In genomic region chr6:124739231-124739796, GRCm38 (mm10) we compare ENCODE assay signal across 8 mouse cellular contexts. TPM values are rescaled to one million over a fixed set of nuclear protein-coding genes. Genes with fewer than 3 reads are reported as not detected.
DNase-seq lines count a peak whose midpoint lies in the region; ATAC-seq and TF ChIP-seq lines count a peak whose summit lies in the region.

No protein-coding gene starts in this region.

- H3K4me3 ChIP-seq in heart, embryonic 15.5 days, result no peak overlapping the region
- no peak overlapping the region for H3K4me3 ChIP-seq in heart, embryonic 11.5 days (ENCODE audit: low read depth, low read length)
- H3K4me3 ChIP-seq in CH12.LX (replicated peaks in 1 of 3; ENCODE audit: low read depth in 2 of 3, low read length in 2 of 3, poor library complexity in 1 of 3), result peak overlapping the region in 2 of 3 experiments; percentile 29 to 36
- H3K4me3 ChIP-seq in embryonic facial prominence, embryonic 15.5 days (replicated peaks), result 0 out of 2 replicates have a peak overlapping the region, but pooled peaks have one; percentile 68
- no peak overlapping the region for H3K4me3 ChIP-seq in liver, embryonic 16.5 days (ENCODE audit: low read depth, low read length)

- H3K27ac ChIP-seq in heart, embryonic 15.5 days, result no peak overlapping the region
- H3K27ac ChIP-seq in heart, embryonic 11.5 days (ENCODE audit: low read depth, low read length), result no peak overlapping the region
- H3K27ac ChIP-seq in CH12.LX (ENCODE audit: insufficient read depth, low read depth), result peak overlapping the region; percentile 68
- peak overlapping the region; percentile 99 for H3K27ac ChIP-seq in embryonic facial prominence, embryonic 15.5 days (replicated peaks)
- H3K27ac ChIP-seq in liver, embryonic 16.5 days (ENCODE audit: low read length), result peak overlapping the region; percentile 96

- H3K9me3 ChIP-seq in heart, embryonic 15.5 days (replicated peaks), result no peaks in the 10 kb centered on the region
- no peaks in the 10 kb centered on the region for H3K9me3 ChIP-seq in heart, embryonic 11.5 days (replicated peaks; ENCODE audit: control insufficient read depth, low read length)
- no peaks in the 10 kb centered on the region for H3K9me3 ChIP-seq in CH12.LX (replicated peaks; ENCODE audit: low read length)
- no peaks in the 10 kb centered on the region for H3K9me3 ChIP-seq in embryonic facial prominence, embryonic 15.5 days (replicated peaks)
- no peaks in the 10 kb centered on the region for H3K9me3 ChIP-seq in liver, embryonic 16.5 days (replicated peaks; ENCODE audit: control insufficient read depth, low read length)

- TF ChIP-seq POLR2A in CH12.LX (IDR thresholded peaks at IDR 0.05; ENCODE audit: low read depth, low read length), result no peak

- dilution Hi-C loops in CH12.LX (cut with MboI; ENCODE audit: extremely low pct_ligation_motif_present, extremely low pct_unique_long_range_greater_than_20kb, low sequenced_read_pairs), result no loop called here

- H3K27me3 ChIP-seq in heart, embryonic 15.5 days, result no peaks in the 10 kb centered on the region
- H3K27me3 ChIP-seq in heart, embryonic 11.5 days (ENCODE audit: control insufficient read depth, insufficient read depth, low read length), result no peaks in the 10 kb centered on the region
- H3K27me3 ChIP-seq in CH12.LX (replicated peaks), result no peaks in the 10 kb centered on the region
- no peaks in the 10 kb centered on the region for H3K27me3 ChIP-seq in embryonic facial prominence, embryonic 15.5 days
- no peaks in the 10 kb centered on the region for H3K27me3 ChIP-seq in liver, embryonic 16.5 days (ENCODE audit: control insufficient read depth, insufficient read depth, low read depth, low read length)

- no peak for DNase-seq in CH12.LX (ENCODE audit: extremely low read depth)
- DNase-seq in Muller cell, postnatal 12 days (ENCODE audit: inconsistent ontology term), result no peak

- no peak for TF ChIP-seq EP300 in CH12.LX (IDR thresholded peaks at IDR 0.05; ENCODE audit: low read length)

- peaks cover 16% of the 10 kb centered on the region for H3K36me3 ChIP-seq in heart, embryonic 15.5 days
- peaks cover 3% of the 10 kb centered on the region; the same call in 1 of the 2 replicates for H3K36me3 ChIP-seq in heart, embryonic 11.5 days (ENCODE audit: control insufficient read depth, insufficient read depth, low read length)
- H3K36me3 ChIP-seq in CH12.LX (replicated peaks in 1 of 2; ENCODE audit: control insufficient read depth in 1 of 2, insufficient read depth in 1 of 2, low read length in 1 of 2), result peaks cover 14 to 17% of the 10 kb centered on the region in 2 experiments
- peaks cover 23% of the 10 kb centered on the region for H3K36me3 ChIP-seq in embryonic facial prominence, embryonic 15.5 days
- no peaks in the 10 kb centered on the region for H3K36me3 ChIP-seq in liver, embryonic 16.5 days (ENCODE audit: control insufficient read depth, insufficient read depth)

- ATAC-seq in heart, embryonic 15.5 days (replicated peaks; ENCODE audit: insufficient number of reproducible peaks, insufficient read depth, low FRiP score, low read depth), result no peak
- no peak for ATAC-seq in heart, embryonic 11.5 days (replicated peaks; ENCODE audit: insufficient number of reproducible peaks, low FRiP score, low TSS enrichment)
- ATAC-seq in embryonic facial prominence, embryonic 15.5 days (ENCODE audit: insufficient number of reproducible peaks, low FRiP score, low TSS enrichment, low read depth), result no peak
- ATAC-seq in liver, embryonic 16.5 days (ENCODE audit: low read depth), result no peak
- ATAC-seq in erythroid progenitor cell, adult 5-6 weeks (replicated peaks; ENCODE audit: low FRiP score, poor library complexity, severe bottlenecking), result no peak
- ATAC-seq in CD4-positive, CD25-positive, alpha-beta regulatory T cell, adult 4 months, result no peak

- TF ChIP-seq RAD21 in CH12.LX (IDR thresholded peaks at IDR 0.05; ENCODE audit: low read depth, low read length), result no peak

- H3K4me2 ChIP-seq in heart, embryonic 15.5 days, result peak overlapping the region; percentile 8; the same call in 1 of the 2 replicates
- H3K4me2 ChIP-seq in heart, embryonic 11.5 days, result no peak overlapping the region; the same call in 1 of the 2 replicates
- peak overlapping the region; percentile 68 for H3K4me2 ChIP-seq in CH12.LX (ENCODE audit: insufficient read depth, low read depth, poor library complexity, severe bottlenecking)
- peak overlapping the region; percentile 68 for H3K4me2 ChIP-seq in embryonic facial prominence, embryonic 15.5 days (replicated peaks)
- peak overlapping the region; percentile 95; the same call in 1 of the 2 replicates for H3K4me2 ChIP-seq in liver, embryonic 16.5 days (ENCODE audit: low read depth, low read length)

- H3K9ac ChIP-seq in heart, embryonic 15.5 days, result no peak overlapping the region
- H3K9ac ChIP-seq in heart, embryonic 11.5 days (ENCODE audit: low read depth, low read length), result no peak overlapping the region
- H3K9ac ChIP-seq in CH12.LX (ENCODE audit: insufficient read depth, low read depth), result peak overlapping the region; percentile 58
- no peak overlapping the region for H3K9ac ChIP-seq in embryonic facial prominence, embryonic 15.5 days
- peak overlapping the region; percentile 75; the same call in 1 of the 2 replicates for H3K9ac ChIP-seq in liver, embryonic 16.5 days (ENCODE audit: low read depth, low read length)

- no peaks in the 10 kb centered on the region for H3K79me2 ChIP-seq in CH12.LX (replicated peaks; ENCODE audit: control insufficient read depth, extremely low read depth, insufficient read depth, poor library complexity, severe bottlenecking)

- H3K4me1 ChIP-seq in heart, embryonic 15.5 days (replicated peaks), result peaks cover 26% of the 10 kb centered on the region
- H3K4me1 ChIP-seq in heart, embryonic 11.5 days (ENCODE audit: control insufficient read depth, insufficient read depth, low read length), result peaks cover 17% of the 10 kb centered on the region
- peaks cover 29 to 82% of the 10 kb centered on the region in 2 experiments for H3K4me1 ChIP-seq in CH12.LX (ENCODE audit: control insufficient read depth in 1 of 2, insufficient read depth in 2 of 2)
- H3K4me1 ChIP-seq in embryonic facial prominence, embryonic 15.5 days, result peaks cover 30% of the 10 kb centered on the region
- H3K4me1 ChIP-seq in liver, embryonic 16.5 days (ENCODE audit: control insufficient read depth, low read depth, low read length), result peaks cover 30% of the 10 kb centered on the region

- no peak for TF ChIP-seq CTCF in CH12.LX (conservative IDR thresholded peaks at IDR 0.05 in 1 of 2, IDR thresholded peaks at IDR 0.05 in 1 of 2; ENCODE audit: low read depth in 2 of 2, low read length in 2 of 2)

- WGBS in heart, embryonic 15.5 days, result 79% methylated on average over 10 of the region's 10 CpGs
- WGBS in heart, embryonic 11.5 days (ENCODE audit: insufficient replicate concordance), result 83% methylated on average over 10 of the region's 10 CpGs
- 73% methylated on average over 10 of the region's 10 CpGs for WGBS in embryonic facial prominence, embryonic 15.5 days
- whole genome bisulfite sequencing in liver, embryonic 16.5 days (ENCODE audit: insufficient replicate concordance), result 69% methylated on average over 10 of the region's 10 CpGs

- in situ Hi-C loops in CH12.LX (cut with MboI; ENCODE audit: low pct_ligation_motif_present, low pct_unique_long_range_greater_than_20kb, low sequenced_read_pairs), result no loop called here

RNA-seq across cellular contexts. Expression of gene Ptpn6, which starts 0.8 kb away (rescaled TPM):
- 5.6 and 21.1 TPM in 2 replicates for polyA plus RNA-seq in heart, embryonic 15.5 days (2015; fragmentation: Nextera tagmentation; extraction: Ambion mirVana)
- 4.8 and 6.9 TPM in 2 replicates for polyA plus RNA-seq in heart, embryonic 11.5 days (2014; fragmentation: Nextera tagmentation; extraction: Ambion mirVana)
- total RNA-seq in CH12.LX (2012; rRNA removed), result 247 and 283 TPM in 2 replicates
- total RNA-seq in CH12.LX (2014; rRNA removed), result 300 and 327 TPM in 2 replicates
- 585 and 814 TPM in 2 replicates for polyA plus RNA-seq in CH12.LX (2012; ENCODE audit: insufficient read length, low read depth)
- 19.9 and 20.2 TPM in 2 replicates for polyA plus RNA-seq in embryonic facial prominence, embryonic 15.5 days (2015; fragmentation: Nextera tagmentation; extraction: Ambion mirVana)
- 38.2 and 38.3 TPM in 2 replicates for polyA plus RNA-seq in liver, embryonic 16.5 days (2015; fragmentation: Nextera tagmentation; extraction: Ambion mirVana)
- total RNA-seq in erythroid progenitor cell, adult 5-6 weeks (2015; ENCODE audit: low replicate concordance), result 39.3 and 91.8 TPM in 2 replicates
- total RNA-seq in erythroid progenitor cell, adult 5-6 weeks (2017; ENCODE audit: low replicate concordance), result 91.8 and 94.2 TPM in 2 replicates
- 100 to 1,000 TPM; 187 to 310 TPM for polyA plus RNA-seq in CD4-positive, CD25-positive, alpha-beta regulatory T cell, adult 4 months (2017; shearing (Covaris generic))

RNA-seq across cellular contexts. Expression of gene Grcc10, which starts 1.9 kb away (rescaled TPM):
- polyA plus RNA-seq in heart, embryonic 15.5 days (2015; fragmentation: Nextera tagmentation; extraction: Ambion mirVana), result 387 and 416 TPM in 2 replicates
- 352 and 380 TPM in 2 replicates for polyA plus RNA-seq in heart, embryonic 11.5 days (2014; fragmentation: Nextera tagmentation; extraction: Ambion mirVana)
- 146 and 197 TPM in 2 replicates for total RNA-seq in CH12.LX (2012; rRNA removed)
- 59.3 and 64.3 TPM in 2 replicates for total RNA-seq in CH12.LX (2014; rRNA removed)
- 88.4 and 93.7 TPM in 2 replicates for polyA plus RNA-seq in CH12.LX (2012; ENCODE audit: insufficient read length, low read depth)
- 416 TPM in 2 replicates for polyA plus RNA-seq in embryonic facial prominence, embryonic 15.5 days (2015; fragmentation: Nextera tagmentation; extraction: Ambion mirVana)
- polyA plus RNA-seq in liver, embryonic 16.5 days (2015; fragmentation: Nextera tagmentation; extraction: Ambion mirVana), result 80.7 and 83.6 TPM in 2 replicates
- 26.0 and 63.4 TPM in 2 replicates for total RNA-seq in erythroid progenitor cell, adult 5-6 weeks (2015; ENCODE audit: low replicate concordance)
- 21.9 and 23.3 TPM in 2 replicates for total RNA-seq in erythroid progenitor cell, adult 5-6 weeks (2017; ENCODE audit: low replicate concordance)
- 100 to 1,000 TPM; 509 to 554 TPM for polyA plus RNA-seq in CD4-positive, CD25-positive, alpha-beta regulatory T cell, adult 4 months (2017; shearing (Covaris generic))

RNA-seq across cellular contexts. Expression of gene Gm45234, which starts 16.5 kb away (rescaled TPM):
- not detected in 2 replicates for polyA plus RNA-seq in heart, embryonic 15.5 days (2015; fragmentation: Nextera tagmentation; extraction: Ambion mirVana)
- not detected in 2 replicates for polyA plus RNA-seq in heart, embryonic 11.5 days (2014; fragmentation: Nextera tagmentation; extraction: Ambion mirVana)
- total RNA-seq in CH12.LX (2012; rRNA removed) (not detected in 2 replicates), CH12.LX (2014; rRNA removed) (not detected in 2 replicates)
- polyA plus RNA-seq in CH12.LX (2012; ENCODE audit: insufficient read length, low read depth), result not detected in 2 replicates
- not detected in 2 replicates for polyA plus RNA-seq in embryonic facial prominence, embryonic 15.5 days (2015; fragmentation: Nextera tagmentation; extraction: Ambion mirVana)
- polyA plus RNA-seq in liver, embryonic 16.5 days (2015; fragmentation: Nextera tagmentation; extraction: Ambion mirVana), result not detected in 2 replicates
- not detected in 2 replicates for total RNA-seq in erythroid progenitor cell, adult 5-6 weeks (2015; ENCODE audit: low replicate concordance)
- not detected in 2 replicates for total RNA-seq in erythroid progenitor cell, adult 5-6 weeks (2017; ENCODE audit: low replicate concordance)
- polyA plus RNA-seq in CD4-positive, CD25-positive, alpha-beta regulatory T cell, adult 4 months (2017; shearing (Covaris generic)), result under 1 TPM in 1 of 2 experiments, not detected in 1; 0.36 TPM

RNA-seq across cellular contexts. Expression of gene Atn1, which starts 17.0 kb away (rescaled TPM):
- 9.3 and 11.7 TPM in 2 replicates for polyA plus RNA-seq in heart, embryonic 15.5 days (2015; fragmentation: Nextera tagmentation; extraction: Ambion mirVana)
- polyA plus RNA-seq in heart, embryonic 11.5 days (2014; fragmentation: Nextera tagmentation; extraction: Ambion mirVana), result 7.4 and 9.5 TPM in 2 replicates
- total RNA-seq in CH12.LX (2012; rRNA removed) (3.8 and 4.6 TPM in 2 replicates), CH12.LX (2014; rRNA removed) (0.50 and 1.7 TPM in 2 replicates)
- polyA plus RNA-seq in CH12.LX (2012; ENCODE audit: insufficient read length, low read depth), result 27.0 and 35.1 TPM in 2 replicates
- 20.1 and 21.0 TPM in 2 replicates for polyA plus RNA-seq in embryonic facial prominence, embryonic 15.5 days (2015; fragmentation: Nextera tagmentation; extraction: Ambion mirVana)
- 1.3 and 1.7 TPM in 2 replicates for polyA plus RNA-seq in liver, embryonic 16.5 days (2015; fragmentation: Nextera tagmentation; extraction: Ambion mirVana)
- total RNA-seq in erythroid progenitor cell, adult 5-6 weeks (2015; ENCODE audit: low replicate concordance), result 9.4 and 13.8 TPM in 2 replicates
- total RNA-seq in erythroid progenitor cell, adult 5-6 weeks (2017; ENCODE audit: low replicate concordance), result 0.15 and 0.51 TPM in 2 replicates
- polyA plus RNA-seq in CD4-positive, CD25-positive, alpha-beta regulatory T cell, adult 4 months (2017; shearing (Covaris generic)), result 1 to 10 TPM; 4.4 to 4.8 TPM

RNA-seq across cellular contexts. Expression of gene Phb2, which starts 27.2 kb away (rescaled TPM):
- 307 and 324 TPM in 2 replicates for polyA plus RNA-seq in heart, embryonic 15.5 days (2015; fragmentation: Nextera tagmentation; extraction: Ambion mirVana)
- 335 and 336 TPM in 2 replicates for polyA plus RNA-seq in heart, embryonic 11.5 days (2014; fragmentation: Nextera tagmentation; extraction: Ambion mirVana)
- total RNA-seq in CH12.LX (2012; rRNA removed) (440 and 578 TPM in 2 replicates), CH12.LX (2014; rRNA removed) (380 and 405 TPM in 2 replicates)
- 623 and 694 TPM in 2 replicates for polyA plus RNA-seq in CH12.LX (2012; ENCODE audit: insufficient read length, low read depth)
- 301 and 317 TPM in 2 replicates for polyA plus RNA-seq in embryonic facial prominence, embryonic 15.5 days (2015; fragmentation: Nextera tagmentation; extraction: Ambion mirVana)
- 206 and 214 TPM in 2 replicates for polyA plus RNA-seq in liver, embryonic 16.5 days (2015; fragmentation: Nextera tagmentation; extraction: Ambion mirVana)
- 61.2 and 143 TPM in 2 replicates for total RNA-seq in erythroid progenitor cell, adult 5-6 weeks (2015; ENCODE audit: low replicate concordance)
- 76.0 and 79.9 TPM in 2 replicates for total RNA-seq in erythroid progenitor cell, adult 5-6 weeks (2017; ENCODE audit: low replicate concordance)
- polyA plus RNA-seq in CD4-positive, CD25-positive, alpha-beta regulatory T cell, adult 4 months (2017; shearing (Covaris generic)), result 10 to 100 TPM; 56.1 to 59.9 TPM

Comparison
In these comparisons a context has a peak if more than half of its experiments do, and no peak if none do; other contexts are left out.
1. H3K27ac ChIP-seq: peak in CH12.LX (single experiment), embryonic facial prominence, embryonic 15.5 days (single experiment) and liver, embryonic 16.5 days (single experiment); none in heart, embryonic 15.5 days (single experiment) and heart, embryonic 11.5 days (single experiment).
2. H3K4me3 ChIP-seq: peak in CH12.LX (2 of 3) and embryonic facial prominence, embryonic 15.5 days (single experiment); none in heart, embryonic 15.5 days (single experiment), heart, embryonic 11.5 days (single experiment) and liver, embryonic 16.5 days (single experiment).
3. H3K9ac ChIP-seq: peak in CH12.LX (single experiment) and liver, embryonic 16.5 days (single experiment); none in heart, embryonic 15.5 days (single experiment), heart, embryonic 11.5 days (single experiment) and embryonic facial prominence, embryonic 15.5 days (single experiment).